Mouse (Mus musculus): Measurements from ENCODE around the gene Neo1. TPM values are rescaled to one million over a fixed set of nuclear protein-coding genes. Genes with fewer than 3 reads are reported as not detected.

The Neo1 gene
- 0.51 and 0.88 TPM in 2 replicates for polyA plus RNA-seq (2012; ENCODE audit: insufficient read depth, insufficient read length, missing spikeins)

GRCm38 (mm10) chr9:59036159-59036731 lies at the start of gene Neo1:
TSS of gene Neo1 (minus strand) at chr9:59036441.
- peak within 1 kb of the TSS; percentile 63 for H3K4me3 ChIP-seq (ENCODE audit: insufficient read depth, low read length)
- TF ChIP-seq CTCF (IDR thresholded peaks at IDR 0.05; ENCODE audit: low read depth, low read length), result no peak
- TF ChIP-seq POLR2A (IDR thresholded peaks at IDR 0.05; ENCODE audit: borderline replicate concordance, low read depth, low read length), result no peak
- peak within 1 kb of the TSS; percentile 91 for H3K27ac ChIP-seq (ENCODE audit: insufficient read depth, low read depth, low read length)
- H3K4me1 ChIP-seq (ENCODE audit: control insufficient read depth, insufficient read depth, low read length), result peaks cover 11% of the 10 kb centered on the region

GRCm38 (mm10) chr9:59075632-59076031 lies 39.4 kb upstream of the Neo1 start:
- no peak overlapping the region for H3K27ac ChIP-seq (ENCODE audit: insufficient read depth, low read depth, low read length)
- TF ChIP-seq CTCF (IDR thresholded peaks at IDR 0.05; ENCODE audit: low read depth, low read length) (no peak), POLR2A (IDR thresholded peaks at IDR 0.05; ENCODE audit: borderline replicate concordance, low read depth, low read length) (no peak)
- H3K4me1 ChIP-seq (ENCODE audit: control insufficient read depth, insufficient read depth, low read length), result peaks cover 9% of the 10 kb centered on the region
- no peak overlapping the region for H3K4me3 ChIP-seq (ENCODE audit: insufficient read depth, low read length)

DNA sequence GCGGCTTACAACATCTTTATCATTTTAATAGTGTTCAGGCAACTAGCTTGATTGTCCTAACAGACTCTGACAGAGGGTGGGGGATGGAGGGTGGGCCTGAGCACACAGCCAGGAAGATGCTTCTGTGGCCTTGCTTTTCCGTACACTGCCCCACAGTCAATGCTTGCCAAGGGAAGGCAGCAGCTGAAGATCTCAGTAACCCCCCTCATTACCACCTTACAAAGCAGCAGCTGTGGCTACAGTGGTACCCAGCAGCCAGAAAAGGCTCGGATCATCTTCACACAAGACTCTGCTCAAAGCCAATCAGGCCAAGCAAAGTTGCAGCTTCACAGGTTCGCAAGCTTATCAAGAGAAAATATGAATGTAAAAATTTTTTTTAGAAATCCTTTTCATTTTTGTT lies 37.6 kb upstream of the Neo1 start:
- H3K4me1 ChIP-seq (ENCODE audit: control insufficient read depth, insufficient read depth, low read length), result no peaks in the 10 kb centered on the region
- no peak overlapping the region for H3K4me3 ChIP-seq (ENCODE audit: insufficient read depth, low read length)
- TF ChIP-seq CTCF (IDR thresholded peaks at IDR 0.05; ENCODE audit: low read depth, low read length) (no peak), POLR2A (IDR thresholded peaks at IDR 0.05; ENCODE audit: borderline replicate concordance, low read depth, low read length) (no peak)
- no peak overlapping the region for H3K27ac ChIP-seq (ENCODE audit: insufficient read depth, low read depth, low read length)

- Histone ChIP-seq H3K4me1 (ENCODE audit: control insufficient read depth, insufficient read depth, low read length) (no peaks in the 10 kb centered on the region), H3K4me3 (ENCODE audit: insufficient read depth, low read length) (no peak overlapping the region), H3K27ac (ENCODE audit: insufficient read depth, low read depth, low read length) (no peak overlapping the region)
- TF ChIP-seq CTCF (IDR thresholded peaks at IDR 0.05; ENCODE audit: low read depth, low read length), result no peak
Measured at GRCm38 (mm10) chr9:59072076-59072777, 36.0 kb upstream of the Neo1 start.

DNA sequence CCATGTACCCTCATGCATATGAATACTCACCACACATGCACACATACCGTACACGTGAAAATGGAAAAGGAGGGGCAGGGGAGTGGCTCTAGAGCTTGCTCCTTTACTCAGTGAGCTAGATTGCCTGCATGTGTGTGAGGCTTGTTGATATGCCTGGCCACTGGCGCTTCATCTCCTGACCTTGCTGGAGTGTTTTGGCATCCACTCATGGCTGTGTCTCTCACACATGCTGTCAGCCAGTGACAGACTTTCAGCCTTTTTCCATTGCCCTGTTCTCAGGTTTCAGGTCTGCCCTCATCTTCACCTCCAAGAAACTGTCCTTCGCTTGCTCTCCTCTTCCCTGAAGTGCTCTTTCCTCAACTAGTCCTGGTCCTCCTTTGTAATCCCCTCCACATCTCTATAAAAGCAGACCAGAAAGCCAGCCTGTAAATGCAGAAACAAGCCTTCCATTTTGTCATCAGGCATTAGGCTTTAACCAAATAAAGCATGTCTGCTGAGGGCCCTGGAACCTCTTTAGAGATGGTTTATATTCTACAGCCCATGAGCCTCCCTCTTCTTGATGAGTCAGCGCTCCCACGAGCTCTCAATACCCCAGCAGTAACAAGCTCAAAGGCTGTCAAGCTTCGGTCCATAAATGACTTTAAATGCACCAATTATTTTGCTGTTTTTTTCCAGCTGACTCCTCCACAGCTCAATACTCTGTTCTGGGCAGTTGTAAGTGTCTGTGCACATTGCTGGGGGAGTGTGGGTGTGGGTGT lies 35.2 kb upstream of the Neo1 start:
- no peak overlapping the region for H3K4me3 ChIP-seq (ENCODE audit: insufficient read depth, low read length)
- H3K27ac ChIP-seq (ENCODE audit: insufficient read depth, low read depth, low read length), result no peak overlapping the region
- no peak for TF ChIP-seq POLR2A (IDR thresholded peaks at IDR 0.05; ENCODE audit: borderline replicate concordance, low read depth, low read length)
- TF ChIP-seq CTCF (IDR thresholded peaks at IDR 0.05; ENCODE audit: low read depth, low read length), result no peak
- no peaks in the 10 kb centered on the region for H3K4me1 ChIP-seq (ENCODE audit: control insufficient read depth, insufficient read depth, low read length)

DNA sequence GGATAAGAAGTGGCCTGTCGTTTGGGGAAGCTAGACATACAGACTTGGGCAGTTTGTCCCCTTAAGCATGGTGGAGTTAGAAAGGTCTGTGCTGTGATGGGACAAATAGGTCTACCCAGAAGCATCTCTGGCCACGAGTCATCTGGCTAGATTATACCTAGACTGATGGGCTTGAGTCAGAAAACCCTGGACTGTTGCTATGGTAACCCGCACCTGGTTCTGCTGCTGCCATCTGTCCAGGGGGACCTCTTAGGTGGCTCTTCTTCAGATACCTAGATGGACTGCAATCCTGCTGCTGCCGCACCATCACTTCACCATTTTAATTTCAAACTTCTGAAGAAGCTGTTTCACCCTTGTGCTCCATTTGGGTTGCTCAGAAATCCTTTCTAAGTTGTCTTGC lies 34.0 kb upstream of the Neo1 start:
- Histone ChIP-seq H3K27ac (ENCODE audit: insufficient read depth, low read depth, low read length) (no peak overlapping the region), H3K4me1 (ENCODE audit: control insufficient read depth, insufficient read depth, low read length) (no peaks in the 10 kb centered on the region), H3K4me3 (ENCODE audit: insufficient read depth, low read length) (no peak overlapping the region)
- no peak for TF ChIP-seq CTCF (IDR thresholded peaks at IDR 0.05; ENCODE audit: low read depth, low read length)
- no peak for TF ChIP-seq POLR2A (IDR thresholded peaks at IDR 0.05; ENCODE audit: borderline replicate concordance, low read depth, low read length)

- H3K4me3 ChIP-seq (ENCODE audit: insufficient read depth, low read length), result no peak overlapping the region
- no peaks in the 10 kb centered on the region for H3K4me1 ChIP-seq (ENCODE audit: control insufficient read depth, insufficient read depth, low read length)
- TF ChIP-seq POLR2A (IDR thresholded peaks at IDR 0.05; ENCODE audit: borderline replicate concordance, low read depth, low read length) (no peak), CTCF (IDR thresholded peaks at IDR 0.05; ENCODE audit: low read depth, low read length) (no peak)
- H3K27ac ChIP-seq (ENCODE audit: insufficient read depth, low read depth, low read length), result no peak overlapping the region
Measured at GRCm38 (mm10) chr9:59065616-59066301, 29.5 kb upstream of the Neo1 start.

DNA sequence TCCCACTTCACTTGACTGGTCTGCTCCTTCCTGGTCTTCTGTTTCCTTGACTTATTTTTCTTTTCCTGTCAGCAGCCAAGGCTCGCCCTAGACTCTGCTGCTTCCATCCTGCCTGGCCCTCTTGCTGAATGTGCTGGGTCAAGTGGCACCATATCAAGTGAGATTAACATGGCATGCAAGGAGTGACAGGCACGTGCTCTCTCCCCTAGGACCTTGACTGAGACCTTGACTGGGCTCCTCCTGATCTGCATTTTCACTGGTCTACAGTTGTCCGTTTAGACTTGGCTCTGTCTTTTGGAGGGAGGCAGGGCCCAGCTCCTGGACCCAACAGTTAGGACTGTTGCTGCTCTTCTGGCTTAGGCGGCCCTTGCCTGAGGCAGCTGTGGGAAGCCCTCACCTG lies 26.2 kb upstream of the Neo1 start:
- no peaks in the 10 kb centered on the region for H3K4me1 ChIP-seq (ENCODE audit: control insufficient read depth, insufficient read depth, low read length)
- no peak for TF ChIP-seq CTCF (IDR thresholded peaks at IDR 0.05; ENCODE audit: low read depth, low read length)
- TF ChIP-seq POLR2A (IDR thresholded peaks at IDR 0.05; ENCODE audit: borderline replicate concordance, low read depth, low read length), result no peak
- no peak overlapping the region for H3K27ac ChIP-seq (ENCODE audit: insufficient read depth, low read depth, low read length)
- no peak overlapping the region for H3K4me3 ChIP-seq (ENCODE audit: insufficient read depth, low read length)

DNA sequence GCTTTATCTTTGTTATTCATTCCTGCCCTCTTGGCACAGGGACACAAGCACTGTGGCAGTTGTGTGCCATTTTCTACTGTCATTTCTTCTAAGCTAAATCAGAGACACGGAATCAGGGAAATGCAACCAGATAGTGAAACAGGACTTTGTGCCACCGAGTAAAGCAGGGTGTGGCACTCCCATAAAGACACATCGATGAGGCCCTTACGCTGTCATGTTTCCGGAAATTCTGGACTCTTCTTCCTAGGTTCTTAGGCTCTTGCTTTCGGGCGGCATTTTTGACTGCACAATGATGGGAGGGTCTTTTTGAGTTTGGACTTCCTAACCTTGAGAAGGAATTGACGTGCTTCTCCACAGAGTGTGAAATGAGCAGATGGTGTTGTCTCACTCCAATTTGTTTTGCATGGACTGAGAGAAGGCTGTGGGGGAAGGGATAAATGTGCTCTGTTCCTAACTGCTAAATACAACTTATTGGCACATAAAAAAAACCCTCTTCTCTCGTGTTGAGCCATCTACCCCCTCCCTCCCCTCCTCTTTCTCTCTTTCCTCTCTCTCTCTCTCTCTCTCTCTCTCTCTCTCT lies 23.9 kb upstream of the Neo1 start:
- Histone ChIP-seq H3K4me3 (ENCODE audit: insufficient read depth, low read length) (no peak overlapping the region), H3K4me1 (ENCODE audit: control insufficient read depth, insufficient read depth, low read length) (peaks cover 6% of the 10 kb centered on the region), H3K27ac (ENCODE audit: insufficient read depth, low read depth, low read length) (no peak overlapping the region)
- no peak for TF ChIP-seq POLR2A (IDR thresholded peaks at IDR 0.05; ENCODE audit: borderline replicate concordance, low read depth, low read length)
- TF ChIP-seq CTCF (IDR thresholded peaks at IDR 0.05; ENCODE audit: low read depth, low read length), result no peak

All from bone marrow macrophage, adult 2 months (primary cell).